Mouse (Mus musculus) heart, postnatal 25 days (tissue): ENCODE data around the gene Unc45b. TPM values are rescaled to one million over a fixed set of nuclear protein-coding genes. Genes with fewer than 3 reads are reported as not detected.
A peak's percentile ranks its signal among the peaks of the same experiment; 100 is the strongest.
"Not testable (repeated sequence)": the region's sequence is repeated elsewhere in the genome, so short reads cannot be mapped to it uniquely, and the experiment has no call there.

ENCODE experiments used
- DNase-seq: peaks from one replicate; pipeline ENCODE4 v3.0.0; 2022; ENCODE audit warnings: low spot score
- intact Hi-C: fragments of 180-260 bp; cut with DNase I; formaldehyde crosslinking; loops from one replicate; pipeline ENCODE4 v1.15.1; 2025
- total RNA-seq, 2 experiments: library from RNA; stranded (reverse); gene quantifications; 2 replicates each; pipeline ENCODE4 v1.2.3; 2021

The Unc45b gene
- total RNA-seq, 2 experiments from 2014 or later, result 172 to 215 TPM

GRCm38 (mm10) chr11:82890342-82890762 is 20.0 kb upstream of the Unc45b start, which contains the start of gene Rad51d:
Gene Rad51d (minus strand): TSS chr11:82890614.
- intact Hi-C loops, result loop anchor here (1.0 to 2.0 kb wide), 3 partner anchors 144 to 656 kb away; no protein-coding TSS in a partner anchor
- peak; percentile 86 for DNase-seq

- no peak for DNase-seq
- intact Hi-C loops, result loop anchor here (2.0 kb wide), 2 partner anchors 279 to 657 kb away; no protein-coding TSS in a partner anchor
Observed at GRCm38 (mm10) chr11:82891936-82892335, 18.4 kb upstream of the Unc45b start, which contains the start of gene Fndc8. Gene Fndc8 (plus strand): TSS chr11:82892124.

GRCm38 (mm10) chr11:82897478-82897877 is 12.9 kb upstream of the Unc45b start:
- intact Hi-C loops, result no loop called here
- DNase-seq, result no peak

GRCm38 (mm10) chr11:82899720-82900119 is 10.6 kb upstream of the Unc45b start:
- intact Hi-C loops, result no loop called here
- DNase-seq, result no peak

- intact Hi-C loops, result no loop called here
- DNase-seq, result no peak
Observed at GRCm38 (mm10) chr11:82901606-82902310, 8.6 kb upstream of the Unc45b start.

GRCm38 (mm10) chr11:82904952-82905351 is 5.4 kb upstream of the Unc45b start:
- no peak for DNase-seq
- intact Hi-C loops, result no loop called here

GRCm38 (mm10) chr11:82905816-82906215 is 4.5 kb upstream of the Unc45b start:
- intact Hi-C loops, result no loop called here
- DNase-seq, result no peak

- intact Hi-C loops, result loop anchor here (2.0 kb wide), 1 partner anchor 37 kb away; the partner anchor contains the start of gene Rffl
- DNase-seq, result peak; percentile 76
Observed at GRCm38 (mm10) chr11:82907651-82908607, 2.4 kb upstream of the Unc45b start, which contains the start of gene Nle1. Gene Nle1 (minus strand): TSS chr11:82908411.

- no peak for DNase-seq
- intact Hi-C loops, result loop anchor here (2.0 kb wide), 1 partner anchor 38 kb away; the partner anchor contains the start of gene Rffl
Observed at GRCm38 (mm10) chr11:82908608-82908989, 1.8 kb upstream of the Unc45b start.

GRCm38 (mm10) chr11:82910679-82911389 is 484 bp downstream of the Unc45b start:
- intact Hi-C loops, result loop anchor here (10.0 kb wide), 2 partner anchors 314 to 384 kb away; partner anchors contain the start of gene Ap2b1
- DNase-seq, result peak; percentile 54

- intact Hi-C loops, result loop anchor here (1.0 to 10.0 kb wide), 4 partner anchors 44 to 380 kb away; partner anchors contain the start of gene Ap2b1
- peak; percentile 36 for DNase-seq
Observed at GRCm38 (mm10) chr11:82914711-82915352, 4.5 kb downstream of the Unc45b start.

- DNase-seq, result no peak
- intact Hi-C loops, result no loop called here
Observed at GRCm38 (mm10) chr11:82920768-82921167, 10.4 kb downstream of the Unc45b start.

- intact Hi-C loops, result no loop called here
Observed at GRCm38 (mm10) chr11:82921691-82922090, 11.3 kb downstream of the Unc45b start.

GRCm38 (mm10) chr11:82923910-82924309 is 13.6 kb downstream of the Unc45b start:
- DNase-seq, intact Hi-C loops: not testable (repeated sequence)

More at GRCm38 (mm10) chr11:82921691-82922090, 11.3 kb downstream of the Unc45b start:
- no peak for DNase-seq

- intact Hi-C loops, result no loop called here
Observed at GRCm38 (mm10) chr11:82928897-82929632, 18.7 kb downstream of the Unc45b start.

GRCm38 (mm10) chr11:82929633-82929950 is 19.2 kb downstream of the Unc45b start:
- intact Hi-C loops, result no loop called here

More at GRCm38 (mm10) chr11:82928897-82929632, 18.7 kb downstream of the Unc45b start:
- no peak for DNase-seq

GRCm38 (mm10) chr11:82930391-82930955 is 20.1 kb downstream of the Unc45b start:
- intact Hi-C loops, DNase-seq: not testable (repeated sequence)

More at GRCm38 (mm10) chr11:82929633-82929950, 19.2 kb downstream of the Unc45b start:
- DNase-seq, result no peak

GRCm38 (mm10) chr11:82931161-82931560 is 20.8 kb downstream of the Unc45b start:
- DNase-seq, intact Hi-C loops: not testable (repeated sequence)
